Mouse (Mus musculus): Measurements from ENCODE around the gene Gm3173. TPM values are rescaled to one million over a fixed set of nuclear protein-coding genes. Genes with fewer than 3 reads are reported as not detected.
"Not testable (repeated sequence)": the region's sequence is repeated elsewhere in the genome, so short reads cannot be mapped to it uniquely, and the experiment has no call there.

Gm3173 gene
- polyA plus RNA-seq (2011; ENCODE audit: insufficient read length, low read depth, missing spikeins), result not detected in 2 replicates

DNA sequence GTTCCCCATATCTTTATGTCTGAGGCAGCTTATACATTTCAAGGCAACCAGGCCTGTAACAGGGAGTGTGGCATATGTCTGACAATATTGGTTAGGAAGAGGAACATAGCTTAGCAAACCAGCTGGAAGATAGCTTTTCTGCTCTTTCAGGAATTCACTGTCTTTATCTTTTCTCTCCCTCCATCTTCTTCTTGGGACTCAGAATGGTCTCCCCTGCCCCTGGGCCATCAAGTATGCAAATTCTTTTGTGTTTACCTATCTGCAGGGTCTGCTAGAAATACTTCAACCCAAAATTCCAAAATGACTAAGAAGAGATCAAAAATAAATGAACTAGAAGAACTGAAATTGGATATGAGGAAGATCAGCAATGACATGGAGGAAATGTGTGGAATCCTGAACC lies at the start of gene Gm3173:
Gene Gm3173, plus strand, starts transcription at position 301 of the 400 bp plus-strand sequence.
- H3K27ac ChIP-seq (ENCODE audit: insufficient read depth, low read length); H3K4me1 ChIP-seq (ENCODE audit: control insufficient read depth, insufficient read depth, low read length); H3K4me3 ChIP-seq (ENCODE audit: insufficient read depth, low read length): not testable (repeated sequence)

- H3K27ac ChIP-seq (ENCODE audit: insufficient read depth, low read length); H3K4me1 ChIP-seq (ENCODE audit: control insufficient read depth, insufficient read depth, low read length); H3K4me3 ChIP-seq (ENCODE audit: insufficient read depth, low read length): not testable (repeated sequence)
Measured at GRCm38 (mm10) chr14:4385606-4386005, 45.2 kb upstream of the Gm3173 start.

GRCm38 (mm10) chr14:4392841-4393530 lies 37.8 kb upstream of the Gm3173 start:
- not testable (repeated sequence) for H3K4me3 ChIP-seq (ENCODE audit: insufficient read depth, low read length); H3K4me1 ChIP-seq (ENCODE audit: control insufficient read depth, insufficient read depth, low read length); H3K27ac ChIP-seq (ENCODE audit: insufficient read depth, low read length)

DNA sequence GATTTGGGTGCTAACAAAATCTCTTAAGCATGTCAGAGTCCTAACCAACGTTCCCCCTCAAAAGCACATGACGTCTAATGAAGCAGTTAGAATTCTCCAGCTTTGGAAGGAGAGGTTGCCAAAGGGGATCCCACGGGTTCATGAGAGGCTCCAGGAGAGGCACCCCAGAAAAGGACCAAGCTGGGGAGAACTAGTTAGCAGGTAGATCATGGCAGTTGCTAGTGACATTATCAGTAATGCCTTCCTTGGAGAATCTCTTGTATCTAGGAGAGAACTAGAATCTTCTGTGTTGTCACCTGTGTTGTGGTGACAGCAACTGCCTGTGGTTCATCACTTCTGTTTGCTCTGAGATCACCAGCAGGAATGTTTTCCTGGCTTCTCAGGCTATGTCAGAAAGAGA lies 33.6 kb upstream of the Gm3173 start, which contains the start of gene Gm3159:
Gene Gm3159, plus strand, starts transcription at position 301 of the 400 bp plus-strand sequence.
- not testable (repeated sequence) for H3K27ac ChIP-seq (ENCODE audit: insufficient read depth, low read length); H3K4me3 ChIP-seq (ENCODE audit: insufficient read depth, low read length); H3K4me1 ChIP-seq (ENCODE audit: control insufficient read depth, insufficient read depth, low read length)

GRCm38 (mm10) chr14:4398624-4399023 lies 32.2 kb upstream of the Gm3173 start:
- not testable (repeated sequence) for H3K4me3 ChIP-seq (ENCODE audit: insufficient read depth, low read length); H3K4me1 ChIP-seq (ENCODE audit: control insufficient read depth, insufficient read depth, low read length); H3K27ac ChIP-seq (ENCODE audit: insufficient read depth, low read length)

DNA sequence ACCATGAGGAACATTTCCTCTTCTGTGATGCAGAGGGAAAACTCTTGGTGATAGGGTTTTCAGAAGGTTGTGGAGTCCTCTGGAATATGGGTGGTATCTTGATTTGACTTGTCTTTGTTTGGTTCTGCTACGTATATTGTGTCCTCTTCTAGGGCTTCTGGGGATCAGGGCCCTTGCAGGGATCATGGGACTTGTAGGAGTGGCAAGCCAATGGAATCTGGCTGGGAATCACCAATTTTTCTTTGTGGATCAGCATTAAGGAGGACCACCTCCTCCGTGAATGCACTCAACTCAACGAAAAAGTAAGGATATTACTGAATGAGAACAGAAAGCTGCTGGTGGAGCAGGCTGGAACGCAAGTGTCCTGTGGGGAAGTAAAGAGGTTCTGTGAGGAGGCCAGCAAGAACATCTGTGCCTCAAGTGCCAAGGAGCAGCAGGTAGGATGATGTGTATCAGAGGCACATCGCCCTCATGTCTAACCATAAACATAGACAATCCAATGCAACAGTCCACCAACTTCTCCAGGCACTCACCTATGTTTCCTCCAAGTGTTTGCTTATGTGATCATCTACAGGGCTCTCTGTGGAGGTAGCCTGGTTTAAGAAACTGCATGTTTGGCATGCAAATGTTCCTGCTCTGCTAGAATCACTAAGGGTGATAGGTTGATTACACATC lies 30.5 kb upstream of the Gm3173 start:
- H3K4me1 ChIP-seq (ENCODE audit: control insufficient read depth, insufficient read depth, low read length); H3K27ac ChIP-seq (ENCODE audit: insufficient read depth, low read length); H3K4me3 ChIP-seq (ENCODE audit: insufficient read depth, low read length): not testable (repeated sequence)

DNA sequence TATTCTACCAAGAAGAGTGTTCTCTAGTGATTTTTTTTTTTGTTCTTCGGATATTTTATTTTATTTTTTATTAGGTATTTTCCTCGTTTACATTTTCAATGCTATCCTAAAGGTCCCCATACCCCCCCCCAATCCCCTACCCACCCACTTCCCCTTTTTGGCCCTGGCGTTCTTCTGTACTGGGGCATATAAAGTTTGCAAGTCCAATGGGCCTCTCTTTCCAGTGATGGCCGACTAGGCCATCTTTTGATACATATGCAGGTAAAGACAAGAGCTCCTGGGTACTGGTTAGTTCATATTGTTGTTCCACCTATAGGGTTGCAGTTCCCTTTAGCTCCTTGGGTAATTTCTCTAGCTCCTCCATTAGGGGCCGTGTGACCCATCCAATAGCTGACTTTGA lies 29.5 kb upstream of the Gm3173 start:
- H3K4me1 ChIP-seq (ENCODE audit: control insufficient read depth, insufficient read depth, low read length); H3K27ac ChIP-seq (ENCODE audit: insufficient read depth, low read length); H3K4me3 ChIP-seq (ENCODE audit: insufficient read depth, low read length): not testable (repeated sequence)

- not testable (repeated sequence) for H3K4me3 ChIP-seq (ENCODE audit: insufficient read depth, low read length); H3K27ac ChIP-seq (ENCODE audit: insufficient read depth, low read length); H3K4me1 ChIP-seq (ENCODE audit: control insufficient read depth, insufficient read depth, low read length)
Measured at GRCm38 (mm10) chr14:4403840-4404239, 27.0 kb upstream of the Gm3173 start.

- H3K27ac ChIP-seq (ENCODE audit: insufficient read depth, low read length); H3K4me3 ChIP-seq (ENCODE audit: insufficient read depth, low read length); H3K4me1 ChIP-seq (ENCODE audit: control insufficient read depth, insufficient read depth, low read length): not testable (repeated sequence)
Measured at GRCm38 (mm10) chr14:4409939-4410338, 20.9 kb upstream of the Gm3173 start.

DNA sequence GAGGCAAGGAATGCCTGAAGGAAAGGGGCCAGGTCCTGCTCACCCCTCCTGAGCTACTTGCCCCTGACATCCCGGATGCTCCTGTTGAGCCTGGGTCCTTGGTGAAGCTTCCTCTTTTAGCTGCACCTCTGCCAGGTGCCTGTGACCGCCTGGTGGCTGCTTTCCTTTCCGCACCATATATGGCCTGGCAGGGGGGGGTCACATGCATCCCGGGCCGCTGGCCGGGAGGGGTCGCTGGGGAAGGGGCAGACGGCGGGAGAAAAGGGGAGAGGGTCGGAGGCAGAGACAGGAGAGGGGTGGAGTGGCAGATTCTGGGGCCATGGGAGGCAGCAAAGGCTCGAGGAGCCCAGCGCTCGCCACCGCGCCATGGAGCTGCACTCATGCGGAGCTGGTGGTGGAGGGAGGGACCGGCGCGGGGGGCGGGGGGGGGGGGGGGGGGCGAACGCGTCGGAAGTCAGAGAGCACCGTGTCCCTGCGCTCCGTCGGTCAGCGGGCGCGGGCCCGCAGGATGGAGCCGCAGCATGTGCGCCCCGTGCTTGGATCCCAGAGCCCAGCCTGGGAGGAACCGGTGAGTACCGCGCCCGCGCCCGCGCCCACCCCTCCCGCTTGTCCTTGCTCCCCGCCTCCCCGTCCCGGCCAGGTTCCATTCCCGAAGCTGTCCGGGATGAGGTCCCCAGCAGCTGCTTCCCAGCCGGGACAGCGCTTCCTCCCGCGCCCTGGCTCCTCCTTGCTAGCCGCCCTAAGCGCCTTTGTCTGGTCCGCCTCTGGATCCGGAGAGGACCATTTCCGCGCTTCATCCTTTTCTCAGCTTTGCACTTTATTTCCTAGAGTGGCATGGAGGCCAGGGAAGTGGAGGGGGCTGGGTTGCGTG lies 15.6 kb upstream of the Gm3173 start, which contains the start of gene Gm3164:
Gene Gm3164, plus strand, starts transcription at position 484 of the 871 bp plus-strand sequence.
- H3K27ac ChIP-seq (ENCODE audit: insufficient read depth, low read length); H3K4me3 ChIP-seq (ENCODE audit: insufficient read depth, low read length); H3K4me1 ChIP-seq (ENCODE audit: control insufficient read depth, insufficient read depth, low read length): not testable (repeated sequence)

- not testable (repeated sequence) for H3K27ac ChIP-seq (ENCODE audit: insufficient read depth, low read length); H3K4me3 ChIP-seq (ENCODE audit: insufficient read depth, low read length); H3K4me1 ChIP-seq (ENCODE audit: control insufficient read depth, insufficient read depth, low read length)
Measured at GRCm38 (mm10) chr14:4481445-4481844, 50.7 kb downstream of the Gm3173 start, which contains the start of gene Gm3182. Gene Gm3182 (plus strand): TSS chr14:4481745.

DNA sequence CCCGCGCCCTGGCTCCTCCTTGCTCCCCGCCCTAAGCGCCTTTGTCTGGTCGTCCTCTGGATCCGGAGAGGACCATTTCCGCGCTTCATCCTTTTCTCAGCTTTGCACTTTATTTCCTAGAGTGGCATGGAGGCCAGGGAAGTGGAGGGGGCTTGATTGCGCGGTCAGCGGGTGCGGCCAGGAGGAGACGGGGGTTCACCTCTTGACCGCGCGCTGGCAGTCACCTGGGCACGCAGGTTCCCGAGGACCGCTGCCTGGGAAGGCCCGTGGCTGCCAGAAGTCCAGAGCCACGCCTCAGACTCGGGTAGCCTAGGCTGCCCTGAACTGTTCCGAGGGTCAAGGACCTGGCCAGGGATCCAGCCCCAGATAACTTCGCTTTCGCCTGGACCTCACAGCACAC lies 68.6 kb downstream of the Gm3173 start:
- not testable (repeated sequence) for H3K4me1 ChIP-seq (ENCODE audit: control insufficient read depth, insufficient read depth, low read length); H3K4me3 ChIP-seq (ENCODE audit: insufficient read depth, low read length); H3K27ac ChIP-seq (ENCODE audit: insufficient read depth, low read length)

DNA sequence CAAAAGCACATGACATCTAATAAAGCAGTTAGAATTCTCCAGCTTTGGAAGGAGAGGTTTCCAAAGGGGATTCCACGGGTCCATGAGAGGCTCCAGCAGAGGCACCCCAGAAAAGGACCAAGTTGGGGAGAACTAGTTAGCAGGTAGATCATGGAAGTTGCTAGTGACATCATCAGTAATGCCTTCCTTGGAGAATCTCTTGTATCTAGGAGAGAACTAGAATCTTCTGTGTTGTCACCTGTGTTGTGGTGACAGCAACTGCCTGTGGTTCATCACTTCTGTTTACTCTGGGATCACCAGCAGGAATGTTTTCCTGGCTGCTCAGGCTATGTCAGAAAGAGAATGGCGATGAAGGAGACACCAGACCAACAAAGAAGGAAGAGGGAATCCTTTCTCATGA lies 124.3 kb downstream of the Gm3173 start, which contains the start of gene Gm3047:
Gene Gm3047, plus strand, starts transcription at position 301 of the 400 bp plus-strand sequence.
- not testable (repeated sequence) for H3K4me1 ChIP-seq (ENCODE audit: control insufficient read depth, insufficient read depth, low read length); H3K4me3 ChIP-seq (ENCODE audit: insufficient read depth, low read length); H3K27ac ChIP-seq (ENCODE audit: insufficient read depth, low read length)

Data from embryonic fibroblast, embryonic 13.5 days (primary cell).